Mouse (Mus musculus): Measurements from ENCODE around the gene Gm17268. TPM values are rescaled to one million over a fixed set of nuclear protein-coding genes. Genes with fewer than 3 reads are reported as not detected.

Gene Gm17268
- not detected for total RNA-seq (2021)

GRCm38 (mm10) chr11:82038535-82038934 is at the start of gene Gm17268:
Gm17268 (minus strand) TSS chr11:82038562.
- DNase-seq (ENCODE audit: low spot score) = no peak
- intact Hi-C loops (cut with DNase I) = loop anchor here (5.0 kb wide), 1 partner anchor 41 kb away; no protein-coding TSS in a partner anchor

GRCm38 (mm10) chr11:82084360-82084759 is 46.0 kb upstream of the Gm17268 start:
- no peak for DNase-seq (ENCODE audit: low spot score)
- intact Hi-C loops (cut with DNase I) = no loop called here

GRCm38 (mm10) chr11:82080865-82081264 is 42.5 kb upstream of the Gm17268 start:
- intact Hi-C loops (cut with DNase I) = no loop called here
- no peak for DNase-seq (ENCODE audit: low spot score)

- intact Hi-C loops (cut with DNase I) = no loop called here
- DNase-seq (ENCODE audit: low spot score) = no peak
Measured at GRCm38 (mm10) chr11:82078136-82078730, 39.9 kb upstream of the Gm17268 start.

- DNase-seq (ENCODE audit: low spot score) = no peak
- intact Hi-C loops (cut with DNase I) = no loop called here
Measured at GRCm38 (mm10) chr11:82077031-82077430, 38.7 kb upstream of the Gm17268 start.

- no peak for DNase-seq (ENCODE audit: low spot score)
Measured at GRCm38 (mm10) chr11:82073686-82074085, 35.3 kb upstream of the Gm17268 start.

GRCm38 (mm10) chr11:82072984-82073383 is 34.6 kb upstream of the Gm17268 start:
- no peak for DNase-seq (ENCODE audit: low spot score)
- intact Hi-C loops (cut with DNase I) = no loop called here

More at GRCm38 (mm10) chr11:82073686-82074085, 35.3 kb upstream of the Gm17268 start:
- intact Hi-C loops (cut with DNase I) = no loop called here

- intact Hi-C loops (cut with DNase I) = no loop called here
- no peak for DNase-seq (ENCODE audit: low spot score)
Measured at GRCm38 (mm10) chr11:82072374-82072773, 34.0 kb upstream of the Gm17268 start.

GRCm38 (mm10) chr11:82071076-82071475 is 32.7 kb upstream of the Gm17268 start:
- intact Hi-C loops (cut with DNase I) = no loop called here
- DNase-seq (ENCODE audit: low spot score) = peak; percentile 47

GRCm38 (mm10) chr11:82066953-82067571 is 28.7 kb upstream of the Gm17268 start:
- intact Hi-C loops (cut with DNase I) = no loop called here
- no peak for DNase-seq (ENCODE audit: low spot score)

GRCm38 (mm10) chr11:82063454-82063853 is 25.1 kb upstream of the Gm17268 start:
- DNase-seq (ENCODE audit: low spot score) = no peak
- intact Hi-C loops (cut with DNase I) = no loop called here

GRCm38 (mm10) chr11:82062226-82062625 is 23.9 kb upstream of the Gm17268 start:
- no peak for DNase-seq (ENCODE audit: low spot score)
- intact Hi-C loops (cut with DNase I) = no loop called here

GRCm38 (mm10) chr11:82057646-82058045 is 19.3 kb upstream of the Gm17268 start, which contains the start of gene Ccl11:
Ccl11 (plus strand) TSS chr11:82057823.
- intact Hi-C loops (cut with DNase I) = no loop called here
- DNase-seq (ENCODE audit: low spot score) = no peak

- DNase-seq (ENCODE audit: low spot score) = no peak
- intact Hi-C loops (cut with DNase I) = no loop called here
Measured at GRCm38 (mm10) chr11:82053849-82054248, 15.5 kb upstream of the Gm17268 start.

GRCm38 (mm10) chr11:82047746-82048415 is 9.5 kb upstream of the Gm17268 start:
- no peak for DNase-seq (ENCODE audit: low spot score)
- intact Hi-C loops (cut with DNase I) = loop anchor here (1.0 kb wide), 1 partner anchor 129 kb away; no protein-coding TSS in a partner anchor

- intact Hi-C loops (cut with DNase I) = no loop called here
- peak; percentile 37 for DNase-seq (ENCODE audit: low spot score)
Measured at GRCm38 (mm10) chr11:82045471-82045870, 7.1 kb upstream of the Gm17268 start, which contains the start of gene Ccl7. Ccl7 (plus strand) TSS chr11:82045712.

- intact Hi-C loops (cut with DNase I) = no loop called here
- DNase-seq (ENCODE audit: low spot score) = no peak
Measured at GRCm38 (mm10) chr11:82041671-82042080, 3.3 kb upstream of the Gm17268 start.

GRCm38 (mm10) chr11:82039132-82039660 is 834 bp upstream of the Gm17268 start:
- intact Hi-C loops (cut with DNase I) = loop anchor here (5.0 kb wide), 1 partner anchor 42 kb away; no protein-coding TSS in a partner anchor
- DNase-seq (ENCODE audit: low spot score) = peak; percentile 33

GRCm38 (mm10) chr11:82035857-82036256 is 2.5 kb downstream of the Gm17268 start:
- DNase-seq (ENCODE audit: low spot score) = no peak
- intact Hi-C loops (cut with DNase I) = loop anchor here (5.0 kb wide), 1 partner anchor 39 kb away; no protein-coding TSS in a partner anchor

- peak; percentile 68 for DNase-seq (ENCODE audit: low spot score)
- intact Hi-C loops (cut with DNase I) = loop anchor here (5.0 kb wide), 1 partner anchor 38 kb away; no protein-coding TSS in a partner anchor
Measured at GRCm38 (mm10) chr11:82035356-82035755, 3.0 kb downstream of the Gm17268 start, which contains the start of gene Ccl2. Ccl2 (plus strand) TSS chr11:82035571.

Measured in heart, postnatal 25 days (tissue).